Mouse (Mus musculus) cerebellum, adult 8-10 months (tissue): ENCODE results near the gene Gpr137c.

Experiments
- DNase-seq: peaks from one replicate; pipeline ENCODE4 v3.0.0; 2022

Gene Gpr137c

GRCm38 (mm10) chr14:45219281-45220089 is at the start of gene Gpr137c:
Gpr137c (plus strand) TSS chr14:45219717.
- DNase-seq = peak; percentile 98

GRCm38 (mm10) chr14:45172260-45172659 is 47.3 kb upstream of the Gpr137c start:
- DNase-seq = no peak

GRCm38 (mm10) chr14:45175012-45175740 is 44.3 kb upstream of the Gpr137c start:
- no peak for DNase-seq

GRCm38 (mm10) chr14:45179186-45179585 is 40.3 kb upstream of the Gpr137c start:
- DNase-seq = no peak

GRCm38 (mm10) chr14:45179606-45180005 is 39.9 kb upstream of the Gpr137c start:
- no peak for DNase-seq

- no peak for DNase-seq
Observed at GRCm38 (mm10) chr14:45181611-45182010, 37.9 kb upstream of the Gpr137c start.

GRCm38 (mm10) chr14:45190999-45191398 is 28.5 kb upstream of the Gpr137c start:
- DNase-seq = no peak

GRCm38 (mm10) chr14:45200607-45201006 is 18.9 kb upstream of the Gpr137c start:
- no peak for DNase-seq

- no peak for DNase-seq
Observed at GRCm38 (mm10) chr14:45210683-45211082, 8.8 kb upstream of the Gpr137c start.

GRCm38 (mm10) chr14:45211431-45211830 is 8.1 kb upstream of the Gpr137c start:
- no peak for DNase-seq

- DNase-seq = no peak
Observed at GRCm38 (mm10) chr14:45216711-45217340, 2.7 kb upstream of the Gpr137c start.

- DNase-seq = no peak
Observed at GRCm38 (mm10) chr14:45217693-45218092, 1.8 kb upstream of the Gpr137c start.

- DNase-seq = peak; percentile 87
Observed at GRCm38 (mm10) chr14:45220090-45220956, 806 bp downstream of the Gpr137c start, which contains the start of gene Txndc16. Txndc16 (minus strand) TSS chr14:45220328.

GRCm38 (mm10) chr14:45220957-45221630 is 1.6 kb downstream of the Gpr137c start:
- no peak for DNase-seq

- no peak for DNase-seq
Observed at GRCm38 (mm10) chr14:45239042-45239441, 19.5 kb downstream of the Gpr137c start.

- no peak for DNase-seq
Observed at GRCm38 (mm10) chr14:45241613-45242012, 22.1 kb downstream of the Gpr137c start.

GRCm38 (mm10) chr14:45251548-45252076 is 32.1 kb downstream of the Gpr137c start:
- DNase-seq = no peak

- DNase-seq = no peak
Observed at GRCm38 (mm10) chr14:45263831-45264592, 44.5 kb downstream of the Gpr137c start.

GRCm38 (mm10) chr14:45275816-45276215 is 56.3 kb downstream of the Gpr137c start:
- no peak for DNase-seq

GRCm38 (mm10) chr14:45282066-45282465 is 62.5 kb downstream of the Gpr137c start:
- no peak for DNase-seq

- DNase-seq = no peak
Observed at GRCm38 (mm10) chr14:45291608-45292007, 72.1 kb downstream of the Gpr137c start.
